Mouse (Mus musculus) C2C12 (cell line): Measurements from ENCODE around the gene Vps26c. TPM values are rescaled to one million over a fixed set of nuclear protein-coding genes. Genes with fewer than 3 reads are reported as not detected.
A peak's percentile ranks its signal among the peaks of the same experiment; 100 is the strongest.

Experiments used
- H3K27me3 ChIP-seq: one replicate; pipeline ENCODE4 v1.6.1; 2011; ENCODE audit not compliant: control insufficient read depth, insufficient read depth, insufficient read length
- H3K36me3 ChIP-seq: one replicate; pipeline ENCODE4 v1.6.1; 2011; ENCODE audit not compliant: control insufficient read depth, insufficient read depth
- H3K4me3 ChIP-seq: one replicate; pipeline ENCODE4 v1.5.1; 2011; ENCODE audit warnings: mild to moderate bottlenecking, control low read depth; ENCODE audit not compliant: poor library complexity, insufficient read depth, severe bottlenecking
- H3K79me2 ChIP-seq: one replicate; pipeline ENCODE4 v1.6.1; 2011; ENCODE audit not compliant: control insufficient read depth, insufficient read depth
- H3K79me3 ChIP-seq: one replicate; pipeline ENCODE4 v1.6.1; 2011; ENCODE audit warnings: low read depth, control low read depth
- H3ac ChIP-seq: one replicate; pipeline ENCODE3; 2011; ENCODE audit warnings: low read depth; ENCODE audit not compliant: control insufficient read depth, insufficient read length
- CEBPB ChIP-seq: IDR thresholded peaks from one replicate; pipeline ENCODE4 v1.6.1; 2011; ENCODE audit warnings: low read depth, mild to moderate bottlenecking, control low read depth, moderate library complexity
- CTCF ChIP-seq: IDR thresholded peaks from one replicate; pipeline ENCODE4 v1.5.1; 2011; ENCODE audit not compliant: control insufficient read depth, insufficient read depth, insufficient read length
- FOSL1 ChIP-seq: IDR thresholded peaks from one replicate; pipeline ENCODE4 v1.8.0; 2011; ENCODE audit warnings: mild to moderate bottlenecking, low read length; ENCODE audit not compliant: poor library complexity, insufficient read depth, severe bottlenecking
- MAX ChIP-seq: IDR thresholded peaks from one replicate; pipeline ENCODE4 v1.6.1; 2011; ENCODE audit warnings: mild to moderate bottlenecking, control low read depth
- MYOD1 ChIP-seq: IDR thresholded peaks from one replicate; pipeline ENCODE4 v1.6.1; 2011; ENCODE audit warnings: low read depth; ENCODE audit not compliant: control insufficient read depth, insufficient read length
- MYOG ChIP-seq: IDR thresholded peaks from one replicate; pipeline ENCODE4 v1.6.1; 2011; ENCODE audit not compliant: control insufficient read depth, insufficient read length; ENCODE audit errors: extremely low read depth
- USF1 ChIP-seq: IDR thresholded peaks from one replicate; pipeline ENCODE4 v1.6.1; 2011; ENCODE audit warnings: low read depth, mild to moderate bottlenecking, control low read depth, moderate library complexity
- long read RNA-seq, 2 experiments: library from polyadenylated mRNA; unstranded; transcript quantifications; one replicate each; pipeline ENCODE4 v2.0.0; 2019 to 2020
- polyA plus RNA-seq: library from polyadenylated mRNA; unstranded; fragments of >200 nt; fragmentation: generic; extraction: Trizol; gene quantifications from one replicate; pipeline ENCODE4 v1.2.1, GENCODE M21; 2012; ENCODE audit warnings: missing spikeins

The Vps26c gene
- 50.3 TPM for polyA plus RNA-seq
- long read RNA-seq, experiment 1, transcript Vps26c-201 (8 exons, 2,547 nt), result major isoform, 55 of 78 reads
- long read RNA-seq, experiment 1, partial matches to known transcripts, result 4 of 78 reads
- long read RNA-seq, experiment 1, other reads (novel, unspliced or antisense), result 19 of 78 reads
- long read RNA-seq, experiment 2, transcript Vps26c-201 (8 exons, 2,547 nt), result major isoform, 330 of 351 reads
- long read RNA-seq, experiment 2, partial matches to known transcripts, result 1 of 351 reads
- long read RNA-seq, experiment 2, other reads (novel, unspliced or antisense), result 20 of 351 reads

DNA sequence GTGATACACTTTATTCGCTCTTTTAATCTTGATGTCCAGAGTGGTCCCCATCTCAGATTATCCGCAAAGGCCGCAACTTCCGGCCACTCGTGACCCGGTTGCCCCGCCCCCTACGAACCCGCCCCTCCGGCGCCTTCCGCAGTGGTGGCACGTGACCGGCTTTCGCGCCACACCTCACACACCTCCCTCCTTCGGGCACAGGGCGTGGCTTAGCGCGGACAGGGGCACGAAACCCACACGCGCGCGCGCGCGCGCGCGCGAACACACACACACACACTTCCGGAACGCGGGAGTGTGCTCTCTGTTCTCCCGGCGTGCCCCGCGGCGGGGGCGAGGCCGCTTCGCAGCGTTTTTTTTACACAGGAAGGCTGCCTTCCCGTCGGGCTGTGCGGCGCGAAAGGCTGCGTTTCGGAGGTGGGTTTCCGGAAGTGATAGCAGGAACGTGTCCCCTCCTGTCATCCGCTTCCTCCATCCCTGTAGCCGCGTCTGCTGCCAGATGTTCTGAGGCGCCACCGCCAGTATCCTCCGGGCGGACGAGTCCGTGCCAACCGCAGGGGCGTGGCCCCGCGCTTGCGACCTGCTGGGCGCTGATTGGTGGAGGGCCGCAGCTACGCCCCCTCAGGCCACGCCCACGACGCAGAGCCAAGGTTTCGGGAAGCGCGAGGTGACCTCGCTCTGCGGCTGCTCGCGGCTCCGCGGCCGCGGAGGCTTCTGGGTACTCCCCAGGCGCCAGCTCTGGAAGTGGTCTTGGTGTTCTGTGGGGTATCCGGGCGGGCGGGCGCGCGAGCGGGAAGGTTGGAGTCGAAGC lies at the start of gene Vps26c:
Gene Vps26c (minus strand): TSS at position 487 of the 808 bp plus-strand sequence.
- H3K36me3 ChIP-seq, result no peaks in the 10 kb centered on the region
- H3K4me3 ChIP-seq, result peak within 1 kb of the TSS; percentile 82
- peak within 1 kb of the TSS; percentile 88 for H3ac ChIP-seq
- peaks cover 25% of the 10 kb centered on the region for H3K79me3 ChIP-seq
- peaks cover 51% of the 10 kb centered on the region for H3K79me2 ChIP-seq
- TF ChIP-seq USF1 (peak; percentile 92), MYOD1 (no peak), CEBPB (no peak), MAX (peak; percentile 74)
- H3K27me3 ChIP-seq, result no peaks in the 10 kb centered on the region

DNA sequence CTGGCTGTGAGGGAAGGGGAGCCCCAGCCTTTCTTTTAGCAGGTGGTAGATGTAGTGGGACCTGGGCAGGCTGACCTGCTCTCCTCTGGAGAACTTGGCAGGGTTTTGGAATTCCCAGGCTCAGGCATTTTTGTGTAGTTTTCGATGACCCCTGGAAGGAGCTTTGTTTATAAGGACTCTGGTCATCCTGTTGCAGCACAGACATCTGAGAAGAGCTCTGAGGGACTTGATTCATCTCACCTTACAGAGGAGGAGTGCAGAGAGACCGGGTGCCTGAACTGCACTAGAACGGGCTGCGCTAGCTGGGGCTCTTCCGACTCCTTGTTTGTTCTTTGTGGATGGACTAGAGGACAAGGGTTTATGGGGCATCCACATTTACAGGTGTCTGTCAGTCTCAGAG lies 49.1 kb upstream of the Vps26c start:
- Histone ChIP-seq H3K79me3 (peaks cover 99% of the 10 kb centered on the region), H3K36me3 (no peaks in the 10 kb centered on the region), H3K79me2 (peaks cover 100% of the 10 kb centered on the region), H3K27me3 (no peaks in the 10 kb centered on the region), H3K4me3 (no peak overlapping the region), H3ac (no peak overlapping the region)
- TF ChIP-seq FOSL1 (no peak), MYOD1 (no peak), MYOG (no peak), USF1 (no peak), MAX (no peak), CEBPB (no peak), CTCF (no peak)

DNA sequence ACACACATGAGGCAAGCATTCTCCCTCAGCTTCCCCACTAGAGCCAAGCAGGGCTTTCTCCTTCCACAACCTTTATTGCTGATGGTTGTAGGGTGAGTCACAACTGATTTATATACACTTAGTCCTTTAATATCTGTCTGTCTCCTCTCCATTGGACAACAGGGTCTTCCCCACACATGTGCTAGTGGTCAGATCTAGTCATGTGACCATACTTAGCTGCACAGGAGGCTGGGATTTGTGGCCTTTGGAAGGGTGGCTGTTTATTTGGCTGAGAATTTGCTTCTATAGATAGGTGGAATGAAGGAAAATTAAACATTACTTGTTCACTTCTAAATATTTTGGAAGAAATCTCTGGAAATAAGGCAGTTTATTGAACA lies 48.1 kb upstream of the Vps26c start:
- H3K36me3 ChIP-seq, result no peaks in the 10 kb centered on the region
- H3ac ChIP-seq, result no peak overlapping the region
- peaks cover 100% of the 10 kb centered on the region for H3K79me2 ChIP-seq
- TF ChIP-seq USF1 (peak; percentile 84), MAX (no peak)
- no peaks in the 10 kb centered on the region for H3K27me3 ChIP-seq
- no peak overlapping the region for H3K4me3 ChIP-seq
- peaks cover 91% of the 10 kb centered on the region for H3K79me3 ChIP-seq

DNA sequence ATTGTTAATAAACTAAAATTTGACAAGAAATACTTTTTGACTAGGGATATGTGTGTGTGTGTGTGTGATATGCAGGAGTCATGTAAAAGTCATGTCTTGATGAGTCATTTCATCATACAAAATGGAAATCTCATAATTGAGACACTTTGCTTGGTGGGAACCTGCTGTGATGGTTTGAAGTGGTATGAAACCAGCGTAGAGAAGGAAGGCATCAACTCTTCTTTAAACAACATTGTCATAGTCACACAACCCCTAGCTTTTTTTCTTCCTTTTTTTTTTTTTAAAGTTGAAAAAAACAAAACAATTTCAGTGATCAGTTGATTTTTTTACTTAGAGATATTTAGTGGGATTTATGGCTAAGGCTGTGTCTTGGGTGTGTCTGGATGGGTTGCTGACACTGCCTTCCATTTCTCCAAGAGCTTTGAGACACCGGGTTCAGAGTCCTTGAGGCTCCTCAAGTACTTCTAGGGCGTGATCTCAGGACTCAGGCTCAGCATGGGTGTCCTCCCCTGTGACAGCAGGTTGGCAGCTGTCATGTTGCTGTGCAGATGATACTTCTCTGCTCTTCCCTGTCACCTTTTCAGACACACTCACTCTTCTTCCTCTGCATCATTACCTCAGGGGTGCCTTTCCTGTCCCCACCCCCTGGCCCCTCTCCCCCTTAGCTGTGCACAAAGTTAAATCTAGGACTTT lies 47.5 kb upstream of the Vps26c start:
- TF ChIP-seq MYOD1 (no peak), CEBPB (no peak), FOSL1 (no peak), MYOG (no peak), USF1 (no peak), MAX (no peak), CTCF (no peak)
- H3K4me3 ChIP-seq, result no peak overlapping the region

DNA sequence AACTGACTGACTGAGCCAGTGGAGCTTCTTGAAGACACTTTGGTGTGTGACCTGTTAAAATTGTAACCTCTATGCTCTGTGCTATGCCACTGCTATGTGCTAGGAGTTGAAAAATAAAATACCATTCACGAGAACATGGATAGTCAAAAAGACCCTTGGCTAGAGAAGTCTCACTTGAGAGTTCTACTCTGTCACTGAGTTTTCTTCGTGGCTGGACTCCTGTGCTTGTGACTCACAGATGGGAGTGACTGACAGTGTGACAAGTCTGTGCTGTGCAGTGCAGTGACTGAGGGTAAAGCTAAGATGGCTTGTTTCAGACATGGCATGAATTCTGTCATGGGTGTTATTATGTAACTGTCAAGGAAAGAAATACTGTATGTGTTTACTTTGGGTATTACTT lies 45.8 kb upstream of the Vps26c start:
- H3K79me3 ChIP-seq, result peaks cover 68% of the 10 kb centered on the region
- no peak overlapping the region for H3ac ChIP-seq
- no peaks in the 10 kb centered on the region for H3K27me3 ChIP-seq
- TF ChIP-seq USF1, result no peak
- no peak for TF ChIP-seq CTCF
- no peak for TF ChIP-seq FOSL1
- TF ChIP-seq MAX, result no peak
- no peaks in the 10 kb centered on the region for H3K36me3 ChIP-seq
- peaks cover 77% of the 10 kb centered on the region for H3K79me2 ChIP-seq
- H3K4me3 ChIP-seq, result no peak overlapping the region

More for the DNA sequence above, 47.5 kb upstream of the Vps26c start:
- Histone ChIP-seq H3K79me2 (peaks cover 95% of the 10 kb centered on the region), H3K36me3 (no peaks in the 10 kb centered on the region), H3ac (no peak overlapping the region), H3K79me3 (peaks cover 86% of the 10 kb centered on the region), H3K27me3 (no peaks in the 10 kb centered on the region)
